Mouse (Mus musculus): ENCODE measurements around the gene Syngr3. TPM values are rescaled to one million over a fixed set of nuclear protein-coding genes. Genes with fewer than 3 reads are reported as not detected.

Syngr3 gene
- total and polyA plus RNA-seq, 3 experiments: 0.32 to 3.9 (median 0.33) TPM

GRCm38 (mm10) chr17:24676877-24677276 lies 12.9 kb downstream of the Syngr3 start:
- DNase-seq (ENCODE audit: extremely low read depth): no peak
- Histone ChIP-seq H3K9me3 (replicated peaks; ENCODE audit: low read length) (no peaks in the 10 kb centered on the region), H3K4me1 (ENCODE audit: control insufficient read depth in 1 of 2, insufficient read depth in 2 of 2) (peaks cover 0 to 40% of the 10 kb centered on the region in 2 experiments; a peak in 2 of 4 replicates), H3K4me2 (ENCODE audit: insufficient read depth, low read depth, poor library complexity, severe bottlenecking) (no peak overlapping the region), H3K79me2 (replicated peaks; ENCODE audit: control insufficient read depth, extremely low read depth, insufficient read depth, poor library complexity, severe bottlenecking) (peaks cover 39% of the 10 kb centered on the region), H3K27me3 (replicated peaks) (no peaks in the 10 kb centered on the region), H3K36me3 (replicated peaks in 1 of 2; ENCODE audit: control insufficient read depth in 1 of 2, insufficient read depth in 1 of 2, low read length in 1 of 2) (peaks cover 61 to 82% of the 10 kb centered on the region in 2 experiments), H3K27ac (ENCODE audit: insufficient read depth, low read depth) (no peak overlapping the region), H3K4me3 (replicated peaks in 1 of 3; ENCODE audit: low read depth in 2 of 3, low read length in 2 of 3, poor library complexity in 1 of 3) (no peak overlapping the region), H3K9ac (ENCODE audit: insufficient read depth, low read depth) (no peak overlapping the region)
- TF ChIP-seq ZNF384 (IDR thresholded peaks at IDR 0.05; ENCODE audit: low read depth, low read length) (no peak), TCF12 (IDR thresholded peaks at IDR 0.05; ENCODE audit: low read depth, low read length) (no peak), MXI1 (IDR thresholded peaks at IDR 0.05; ENCODE audit: low read depth, low read length) (no peak), EP300 (IDR thresholded peaks at IDR 0.05; ENCODE audit: low read length) (no peak), TBP (conservative IDR thresholded peaks at IDR 0.05; ENCODE audit: low read depth, low read length) (no peak), NELFE (IDR thresholded peaks at IDR 0.05; ENCODE audit: low read depth, low read length) (no peak), USF2 (conservative IDR thresholded peaks at IDR 0.05; ENCODE audit: low read depth, low read length) (no peak), E2F4 (IDR thresholded peaks at IDR 0.05; ENCODE audit: insufficient replicate concordance, low read depth, low read length) (no peak), JUND (conservative IDR thresholded peaks at IDR 0.05; ENCODE audit: low read depth, low read length) (no peak), SIN3A (IDR thresholded peaks at IDR 0.05; ENCODE audit: low read length) (no peak), KAT2A (IDR thresholded peaks at IDR 0.05; ENCODE audit: insufficient replicate concordance, low read length) (no peak), HCFC1 (IDR thresholded peaks at IDR 0.05; ENCODE audit: low read depth, low read length) (no peak), UBTF (IDR thresholded peaks at IDR 0.05; ENCODE audit: low read depth, low read length) (no peak), ZMIZ1 (IDR thresholded peaks at IDR 0.05; ENCODE audit: low read depth, low read length) (no peak), ZKSCAN1 (IDR thresholded peaks at IDR 0.05; ENCODE audit: borderline replicate concordance, low read depth, low read length) (no peak), MAZ (IDR thresholded peaks at IDR 0.05; ENCODE audit: low read depth, low read length) (no peak), USF1 (IDR thresholded peaks at IDR 0.05; ENCODE audit: low read depth, low read length) (no peak)
- dilution Hi-C loops (cut with MboI; ENCODE audit: extremely low pct_ligation_motif_present, extremely low pct_unique_long_range_greater_than_20kb, low sequenced_read_pairs): no loop called here
- in situ Hi-C loops (cut with MboI; ENCODE audit: low pct_ligation_motif_present, low pct_unique_long_range_greater_than_20kb, low sequenced_read_pairs): no loop called here

GRCm38 (mm10) chr17:24676187-24676586 lies 13.6 kb downstream of the Syngr3 start:
- dilution Hi-C loops (cut with MboI; ENCODE audit: extremely low pct_ligation_motif_present, extremely low pct_unique_long_range_greater_than_20kb, low sequenced_read_pairs) (no loop called here), in situ Hi-C loops (cut with MboI; ENCODE audit: low pct_ligation_motif_present, low pct_unique_long_range_greater_than_20kb, low sequenced_read_pairs) (no loop called here)
- peaks cover 57 to 75% of the 10 kb centered on the region in 2 experiments for H3K36me3 ChIP-seq (replicated peaks in 1 of 2; ENCODE audit: control insufficient read depth in 1 of 2, insufficient read depth in 1 of 2, low read length in 1 of 2)

More at GRCm38 (mm10) chr17:24676187-24676586, 13.6 kb downstream of the Syngr3 start:
- DNase-seq (ENCODE audit: extremely low read depth): peak; percentile 81
- Histone ChIP-seq H3K27me3 (replicated peaks) (no peaks in the 10 kb centered on the region), H3K9ac (ENCODE audit: insufficient read depth, low read depth) (no peak overlapping the region), H3K4me1 (ENCODE audit: control insufficient read depth in 1 of 2, insufficient read depth in 2 of 2) (peaks cover 4 to 47% of the 10 kb centered on the region in 2 experiments; a peak in 2 of 4 replicates), H3K9me3 (replicated peaks; ENCODE audit: low read length) (no peaks in the 10 kb centered on the region), H3K4me2 (ENCODE audit: insufficient read depth, low read depth, poor library complexity, severe bottlenecking) (no peak overlapping the region), H3K79me2 (replicated peaks; ENCODE audit: control insufficient read depth, extremely low read depth, insufficient read depth, poor library complexity, severe bottlenecking) (peaks cover 46% of the 10 kb centered on the region), H3K27ac (ENCODE audit: insufficient read depth, low read depth) (no peak overlapping the region), H3K4me3 (replicated peaks in 1 of 3; ENCODE audit: low read depth in 2 of 3, low read length in 2 of 3, poor library complexity in 1 of 3) (no peak overlapping the region)
- TF ChIP-seq ZNF384 (IDR thresholded peaks at IDR 0.05; ENCODE audit: low read depth, low read length): no peak
- TF ChIP-seq USF1 (IDR thresholded peaks at IDR 0.05; ENCODE audit: low read depth, low read length): no peak
- TF ChIP-seq UBTF (IDR thresholded peaks at IDR 0.05; ENCODE audit: low read depth, low read length): no peak
- no peak for TF ChIP-seq SIN3A (IDR thresholded peaks at IDR 0.05; ENCODE audit: low read length)
- TF ChIP-seq CTCF (conservative IDR thresholded peaks at IDR 0.05 in 1 of 2, IDR thresholded peaks at IDR 0.05 in 1 of 2; ENCODE audit: low read depth in 2 of 2, low read length in 2 of 2): peak; percentile 73 to 82
- no peak for TF ChIP-seq TCF12 (IDR thresholded peaks at IDR 0.05; ENCODE audit: low read depth, low read length)
- TF ChIP-seq ETS1 (conservative IDR thresholded peaks at IDR 0.05; ENCODE audit: low read depth, low read length): no peak
- peak; percentile 71 for TF ChIP-seq SMC3 (IDR thresholded peaks at IDR 0.05; ENCODE audit: low read depth, low read length)
- TF ChIP-seq KAT2A (IDR thresholded peaks at IDR 0.05; ENCODE audit: insufficient replicate concordance, low read length): no peak
- TF ChIP-seq RAD21 (IDR thresholded peaks at IDR 0.05; ENCODE audit: low read depth, low read length): peak; percentile 51
